Mouse (Mus musculus) embryonic fibroblast, embryonic 13.5 days (primary cell): ENCODE data around the gene Psme2. TPM values are rescaled to one million over a fixed set of nuclear protein-coding genes. Genes with fewer than 3 reads are reported as not detected.

Source experiments
- H3K27ac ChIP-seq: 2 replicates; pipeline ENCODE4 v1.5.1; 2012; ENCODE audit warnings: low read length, control low read depth, inconsistent platforms; ENCODE audit not compliant: insufficient read depth
- H3K4me1 ChIP-seq: 2 replicates; pipeline ENCODE4 v1.6.1; 2011; ENCODE audit warnings: low read length; ENCODE audit not compliant: control insufficient read depth, insufficient read depth
- H3K4me3 ChIP-seq: 2 replicates; pipeline ENCODE4 v1.5.1; 2011; ENCODE audit warnings: mild to moderate bottlenecking, control low read depth, low read length; ENCODE audit not compliant: insufficient read depth
- CTCF ChIP-seq: IDR thresholded peaks from 2 replicates; pipeline ENCODE4 v1.5.1; 2011; ENCODE audit warnings: mild to moderate bottlenecking, control low read depth, low read length, moderate library complexity, borderline replicate concordance; ENCODE audit not compliant: insufficient read depth
- POLR2A ChIP-seq: IDR thresholded peaks from 2 replicates; pipeline ENCODE4 v1.6.1; 2011; ENCODE audit warnings: low read depth, mild to moderate bottlenecking, control low read depth, low read length, moderate library complexity
- polyA plus RNA-seq: library from polyadenylated mRNA; stranded (reverse); fragments of >200 nt; gene quantifications from 2 replicates; pipeline ENCODE4 v1.2.4, GENCODE M21; 2011; ENCODE audit warnings: low read depth; ENCODE audit not compliant: missing spikeins, insufficient read length

Psme2 gene
- polyA plus RNA-seq, 1 experiment = 242 TPM

DNA sequence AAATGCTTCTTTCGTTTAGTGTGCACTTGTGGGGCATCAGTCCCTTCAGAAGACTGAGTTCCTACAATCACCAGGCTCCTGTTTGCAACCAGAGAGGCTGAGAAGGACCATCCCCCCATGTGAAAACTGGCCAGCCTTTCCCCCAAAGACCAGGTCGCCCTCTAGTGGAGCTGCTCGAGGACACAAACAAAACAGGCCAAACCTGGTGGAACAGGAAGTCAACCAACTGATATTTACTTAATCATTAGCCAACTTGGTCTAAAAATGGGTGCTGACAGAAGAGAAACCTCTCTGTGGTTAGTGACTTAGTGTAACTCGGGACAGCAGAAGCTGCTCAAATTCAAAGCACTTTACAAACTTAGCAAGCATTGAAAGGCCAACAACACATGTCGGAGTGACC lies 33.9 kb downstream of the Psme2 start:
- no peak overlapping the region for H3K4me3 ChIP-seq
- peaks cover 3% of the 10 kb centered on the region; the same call in 1 of the 2 replicates for H3K4me1 ChIP-seq
- peak; percentile 64 for TF ChIP-seq CTCF
- no peak for TF ChIP-seq POLR2A
- no peak overlapping the region for H3K27ac ChIP-seq

DNA sequence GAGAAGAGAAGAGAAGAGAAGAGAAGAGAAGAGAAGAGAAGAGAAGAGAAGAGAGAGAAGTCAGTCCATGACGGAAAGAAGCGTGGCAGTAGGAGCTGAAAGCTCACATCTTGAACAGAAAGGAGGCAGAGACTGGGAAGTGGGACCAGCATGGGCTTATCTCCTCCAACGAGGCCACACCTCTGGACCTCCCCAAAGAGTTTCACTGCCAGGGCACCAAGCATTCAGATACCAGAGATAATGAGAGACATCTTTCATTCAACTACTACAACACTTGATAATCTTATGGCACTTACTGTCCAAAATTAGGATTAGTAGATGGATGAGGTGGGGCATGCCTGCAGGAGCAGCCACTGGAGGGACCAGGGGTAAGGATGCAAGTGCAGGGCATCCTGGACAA lies 35.1 kb downstream of the Psme2 start:
- Histone ChIP-seq H3K4me3 (no peak overlapping the region), H3K4me1 (no peaks in the 10 kb centered on the region), H3K27ac (no peak overlapping the region)
- no peak for TF ChIP-seq CTCF
- TF ChIP-seq POLR2A = no peak

DNA sequence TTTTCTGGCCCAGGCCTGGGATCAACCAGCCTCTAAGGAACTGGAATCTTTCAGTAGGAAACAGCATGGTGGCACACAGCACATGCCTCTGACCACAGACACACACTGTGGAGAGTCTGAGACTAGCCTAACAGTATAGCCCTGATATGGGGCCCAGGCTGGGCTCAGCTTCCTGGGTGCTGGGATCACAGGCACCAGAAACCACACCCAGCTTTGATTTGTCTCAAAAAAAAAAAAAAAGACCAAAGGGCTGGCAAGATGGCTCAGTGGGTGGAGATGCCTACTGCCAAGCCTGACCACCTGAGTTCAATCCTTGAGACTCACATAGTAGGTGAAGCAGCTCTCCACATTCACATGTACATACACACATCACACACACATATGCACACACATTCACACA lies 36.3 kb downstream of the Psme2 start:
- no peak for TF ChIP-seq CTCF
- 0 out of 2 replicates have a peak, but pooled peaks have one; percentile 5 for TF ChIP-seq POLR2A
- no peak overlapping the region for H3K4me3 ChIP-seq

DNA sequence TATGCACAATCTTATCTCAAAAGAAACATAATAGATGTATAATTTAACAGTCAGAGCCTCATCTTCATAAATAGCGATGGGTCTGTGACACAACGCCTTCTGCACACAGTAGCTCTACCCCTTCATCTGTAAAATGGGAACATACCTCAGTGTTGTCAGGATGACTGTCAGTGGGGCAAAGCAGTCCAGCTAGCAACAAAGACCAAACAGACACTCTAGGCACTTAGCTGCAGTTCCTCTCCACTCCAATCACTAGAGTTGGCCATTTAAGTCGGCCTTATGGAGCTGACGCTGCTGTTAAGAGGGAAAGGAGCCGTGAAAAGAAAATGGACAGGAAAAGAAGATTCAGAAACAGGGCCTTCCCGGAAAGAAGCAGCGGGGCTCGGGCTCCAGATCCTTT lies 39.1 kb downstream of the Psme2 start:
- H3K4me1 ChIP-seq = no peaks in the 10 kb centered on the region
- no peak for TF ChIP-seq CTCF
- peak; percentile 62 for TF ChIP-seq POLR2A
- H3K4me3 ChIP-seq = no peak overlapping the region
- H3K27ac ChIP-seq = no peak overlapping the region

More for the DNA sequence above, 36.3 kb downstream of the Psme2 start:
- H3K4me1 ChIP-seq = no peaks in the 10 kb centered on the region
- no peak overlapping the region for H3K27ac ChIP-seq

DNA sequence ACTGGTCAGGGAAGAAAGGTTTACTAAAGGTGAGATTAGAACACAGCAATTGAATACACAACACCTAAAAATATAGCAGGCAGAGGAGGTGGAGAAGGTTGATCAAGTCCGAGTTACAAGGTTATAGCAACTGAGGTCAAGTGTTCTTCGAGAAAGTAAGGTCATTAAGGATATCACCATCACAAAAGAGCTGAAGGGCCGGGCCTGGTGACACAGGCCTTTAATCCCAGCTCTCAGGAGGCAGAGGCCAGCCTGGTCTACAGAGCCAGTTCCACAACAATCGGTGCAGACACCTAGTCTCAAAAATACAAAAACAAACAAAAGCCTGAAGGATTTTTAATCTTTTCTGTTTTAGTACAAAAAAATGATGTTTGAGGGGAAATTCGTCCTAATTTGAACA lies 39.6 kb downstream of the Psme2 start:
- no peak overlapping the region for H3K4me3 ChIP-seq
- no peaks in the 10 kb centered on the region for H3K4me1 ChIP-seq
- TF ChIP-seq CTCF (no peak), POLR2A (peak; percentile 20; the same call in 1 of the 2 replicates)
- no peak overlapping the region for H3K27ac ChIP-seq

DNA sequence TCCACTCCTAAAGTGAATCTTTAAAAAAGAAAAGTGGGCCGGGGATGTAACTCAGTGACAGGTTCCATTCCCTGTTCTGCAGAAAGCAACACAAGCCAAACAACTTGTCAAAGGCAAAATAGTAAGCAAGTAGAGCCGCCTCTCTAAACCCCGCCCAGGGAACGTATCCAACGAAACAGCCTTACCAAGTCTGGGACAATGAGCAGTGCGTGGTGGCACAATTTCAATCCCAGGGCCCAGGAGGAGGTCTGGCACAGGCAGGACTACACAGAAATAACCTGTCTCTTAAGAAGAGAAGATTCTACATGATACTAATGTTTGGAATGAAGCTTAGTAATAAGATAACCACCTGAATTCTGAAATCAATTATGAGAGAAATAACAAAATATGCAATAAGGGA lies 40.7 kb downstream of the Psme2 start:
- TF ChIP-seq CTCF (no peak), POLR2A (no peak)
- no peak overlapping the region for H3K27ac ChIP-seq
- no peaks in the 10 kb centered on the region for H3K4me1 ChIP-seq
- H3K4me3 ChIP-seq = no peak overlapping the region

DNA sequence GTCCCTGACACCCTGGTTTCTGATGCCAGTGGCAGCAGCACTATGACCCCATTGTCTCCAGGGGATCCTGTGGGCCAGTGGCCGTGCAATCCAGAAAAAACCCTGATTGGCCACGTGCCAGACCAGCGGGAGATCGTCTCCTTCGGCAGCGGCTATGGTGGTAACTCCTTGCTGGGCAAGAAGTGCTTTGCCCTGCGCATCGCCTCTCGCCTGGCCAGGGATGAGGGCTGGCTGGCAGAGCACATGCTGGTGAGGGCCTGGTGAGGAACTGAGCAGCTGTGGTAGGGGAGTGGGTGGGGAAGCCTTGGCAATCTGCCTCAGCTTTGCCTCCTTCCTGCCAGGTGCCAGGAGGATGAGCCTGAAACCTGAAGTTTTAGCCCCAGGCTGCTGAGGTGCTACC lies 46.6 kb downstream of the Psme2 start:
- H3K4me3 ChIP-seq = no peak overlapping the region
- 0 out of 2 replicates have a peak, but pooled peaks cover 2% of the 10 kb centered on the region for H3K4me1 ChIP-seq
- TF ChIP-seq CTCF (no peak), POLR2A (no peak)
- no peak overlapping the region for H3K27ac ChIP-seq

DNA sequence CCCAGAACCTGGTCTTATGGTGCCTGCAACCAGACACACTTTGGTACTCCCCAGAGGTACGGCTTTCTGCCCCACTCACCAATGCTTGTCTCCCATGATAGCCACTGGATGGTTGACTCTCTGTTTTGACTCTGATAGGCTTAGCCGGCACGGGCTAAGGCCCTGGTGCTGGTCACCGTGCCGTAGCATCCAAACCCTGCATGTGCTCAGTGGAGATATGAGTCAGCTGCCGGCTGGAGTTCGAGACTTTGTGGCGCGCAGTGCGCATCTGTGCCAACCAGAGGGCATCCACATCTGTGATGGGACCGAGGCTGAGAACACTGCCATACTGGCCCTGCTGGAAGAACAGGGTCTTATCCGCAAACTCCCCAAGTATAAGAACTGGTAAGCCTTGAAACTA lies 48.6 kb downstream of the Psme2 start:
- Histone ChIP-seq H3K4me3 (no peak overlapping the region), H3K27ac (no peak overlapping the region), H3K4me1 (0 out of 2 replicates have a peak, but pooled peaks cover 2% of the 10 kb centered on the region)
- no peak for TF ChIP-seq CTCF
- TF ChIP-seq POLR2A = no peak

DNA sequence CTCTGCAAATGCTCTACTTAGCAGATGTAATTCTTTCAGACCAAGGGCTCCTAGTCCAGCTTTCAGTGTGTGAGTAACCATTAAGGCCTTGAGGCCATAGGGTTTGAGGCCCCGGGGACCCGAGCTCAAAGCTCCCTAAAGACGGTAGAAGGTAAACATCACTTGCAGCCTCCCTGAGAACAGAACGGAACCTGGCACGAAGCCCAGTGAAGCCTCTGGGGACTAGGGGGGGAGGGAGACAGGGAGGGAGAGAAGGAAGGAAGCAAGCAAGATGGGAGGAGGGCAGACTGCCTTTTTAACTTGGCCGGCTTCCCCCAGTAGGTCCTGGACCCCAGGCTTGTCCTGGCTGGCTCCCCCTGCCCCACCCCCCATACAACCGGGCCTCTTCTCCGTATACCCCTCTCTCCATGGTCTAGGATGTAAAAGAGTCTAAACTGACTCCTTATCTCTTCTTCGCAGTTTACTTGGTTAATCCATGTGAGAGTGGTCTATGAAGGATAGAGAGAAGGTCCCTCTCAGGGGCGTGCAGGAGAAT lies 50.1 kb downstream of the Psme2 start:
- TF ChIP-seq CTCF = no peak
- peak; percentile 34; the same call in 1 of the 2 replicates for TF ChIP-seq POLR2A
- peak overlapping the region; percentile 83 for H3K4me3 ChIP-seq
- H3K27ac ChIP-seq = peak overlapping the region; percentile 23; the same call in 1 of the 2 replicates
- 0 out of 2 replicates have a peak, but pooled peaks cover 2% of the 10 kb centered on the region for H3K4me1 ChIP-seq

DNA sequence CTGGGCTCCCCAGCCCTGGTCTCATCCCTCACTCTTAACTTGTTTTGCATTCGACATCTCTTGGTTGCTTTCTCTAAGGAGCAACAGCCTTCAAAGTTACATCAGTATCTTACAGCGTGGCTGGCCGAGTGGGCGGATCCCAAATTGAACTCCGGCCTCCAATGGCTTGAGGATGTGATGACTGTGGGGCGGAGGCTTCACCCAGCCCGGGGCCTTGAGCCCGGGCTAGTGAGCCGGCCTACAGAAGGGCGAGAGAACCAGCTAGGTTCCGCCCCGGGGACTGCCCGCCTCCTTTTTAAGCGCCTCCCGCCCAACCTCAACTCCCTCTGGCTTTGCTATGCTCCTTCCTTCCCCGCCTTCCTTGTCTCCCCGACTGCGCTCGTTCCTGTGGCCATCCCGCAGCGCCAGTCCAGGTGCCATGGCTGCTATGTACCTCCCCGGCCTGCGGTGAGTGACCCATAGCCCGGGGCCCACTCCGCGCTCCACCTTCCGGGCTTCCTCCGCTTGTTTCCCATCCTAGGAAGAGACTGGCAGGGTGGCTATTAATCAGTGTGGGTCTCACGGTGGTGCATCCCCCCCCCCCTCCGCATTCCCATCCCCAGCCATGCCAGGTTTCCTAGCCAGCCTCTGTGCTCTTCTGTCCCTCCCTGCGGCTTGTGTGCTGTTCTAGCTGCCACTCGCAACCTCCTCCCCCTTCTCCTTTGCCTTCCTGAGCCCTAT lies 50.7 kb downstream of the Psme2 start, which contains the start of gene Pck2:
Pck2 (plus strand) TSS at position 200 of the 720 bp plus-strand sequence.
- TF ChIP-seq POLR2A (peak; percentile 92), CTCF (no peak)
- H3K27ac ChIP-seq = peak within 1 kb of the TSS; percentile 95
- 0 out of 2 replicates have a peak, but pooled peaks cover 2% of the 10 kb centered on the region for H3K4me1 ChIP-seq
- H3K4me3 ChIP-seq = peak within 1 kb of the TSS; percentile 83

Other genes starting within 250 kb of the Psme2 start
- 39.6 and 51.8 TPM in 2 replicates for gene Dhrs4, start 112.4 kb downstream of the Psme2 start, polyA plus RNA-seq
- gene Carmil3, start 100.5 kb downstream of the Psme2 start, polyA plus RNA-seq = 0.77 and 2.9 TPM in 2 replicates
- gene Cpne6, start 80.7 kb downstream of the Psme2 start, polyA plus RNA-seq = not detected in 2 replicates
- gene Nrl, start 66.1 kb downstream of the Psme2 start, polyA plus RNA-seq = not detected in 2 replicates
- 120 and 151 TPM in 2 replicates for gene Pck2, start 50.8 kb downstream of the Psme2 start, polyA plus RNA-seq
- 19.4 and 20.7 TPM in 2 replicates for gene Dcaf11, start 31.1 kb downstream of the Psme2 start, polyA plus RNA-seq
- not detected in 2 replicates for gene A730061H03Rik, start 30.7 kb downstream of the Psme2 start, polyA plus RNA-seq
- gene Fitm1, start 15.5 kb downstream of the Psme2 start, polyA plus RNA-seq = not detected in 2 replicates
- 87.2 and 116 TPM in 2 replicates for gene Psme1, start 13.0 kb downstream of the Psme2 start, polyA plus RNA-seq
- gene Emc9, start 5.8 kb downstream of the Psme2 start, polyA plus RNA-seq = 8.9 and 10.0 TPM in 2 replicates
- gene Rnf31, start 595 bp upstream of the Psme2 start, polyA plus RNA-seq = 17.0 and 24.7 TPM in 2 replicates
- 24.2 and 33.2 TPM in 2 replicates for gene Irf9, start 12.5 kb upstream of the Psme2 start, polyA plus RNA-seq
- 0.65 TPM in 1 of 2 replicates, not detected in the other for gene Rec8, start 26.9 kb upstream of the Psme2 start, polyA plus RNA-seq
- gene Ipo4, start 44.8 kb upstream of the Psme2 start, polyA plus RNA-seq = 131 and 143 TPM in 2 replicates
- 13.1 and 22.2 TPM in 2 replicates for gene Gm49378, start 46.8 kb upstream of the Psme2 start, polyA plus RNA-seq
- 77.1 and 90.9 TPM in 2 replicates for gene Tm9sf1, start 52.7 kb upstream of the Psme2 start, polyA plus RNA-seq
- gene Tssk4, start 59.1 kb upstream of the Psme2 start, polyA plus RNA-seq = 0.73 and 0.81 TPM in 2 replicates
- 28.9 and 30.0 TPM in 2 replicates for gene Mdp1, start 69.4 kb upstream of the Psme2 start, polyA plus RNA-seq
- 33.6 and 34.1 TPM in 2 replicates for gene Gmpr2, start 80.8 kb upstream of the Psme2 start, polyA plus RNA-seq
- 287 and 295 TPM in 2 replicates for gene Nedd8, start 81.0 kb upstream of the Psme2 start, polyA plus RNA-seq
- 19.7 and 20.8 TPM in 2 replicates for gene Tinf2, start 90.7 kb upstream of the Psme2 start, polyA plus RNA-seq
- gene Tgm1, start 122.8 kb upstream of the Psme2 start, polyA plus RNA-seq = 0.25 and 0.32 TPM in 2 replicates
- 11.5 and 16.3 TPM in 2 replicates for gene Rabggta, start 131.2 kb upstream of the Psme2 start, polyA plus RNA-seq
- gene Dhrs1, start 154.6 kb upstream of the Psme2 start, polyA plus RNA-seq = 55.1 and 61.6 TPM in 2 replicates
- gene Nop9, start 154.6 kb upstream of the Psme2 start, polyA plus RNA-seq = 36.4 and 37.5 TPM in 2 replicates
- 0.95 TPM in 1 of 2 replicates, not detected in the other for gene Cideb, start 167.3 kb upstream of the Psme2 start, polyA plus RNA-seq
- gene Ltb4r2, start 170.3 kb upstream of the Psme2 start, polyA plus RNA-seq = 2.0 TPM in 2 replicates
- gene Ltb4r1, start 174.8 kb upstream of the Psme2 start, polyA plus RNA-seq = 0.82 and 1.0 TPM in 2 replicates
- gene Adcy4, start 193.0 kb upstream of the Psme2 start, polyA plus RNA-seq = 8.7 and 18.0 TPM in 2 replicates
- 109 and 141 TPM in 2 replicates for gene Ripk3, start 197.8 kb upstream of the Psme2 start, polyA plus RNA-seq
- 88.8 and 98.2 TPM in 2 replicates for gene Nfatc4, start 232.0 kb upstream of the Psme2 start, polyA plus RNA-seq